Mouse (Mus musculus): ENCODE measurements around the gene Lfng.

The Lfng gene

DNA sequence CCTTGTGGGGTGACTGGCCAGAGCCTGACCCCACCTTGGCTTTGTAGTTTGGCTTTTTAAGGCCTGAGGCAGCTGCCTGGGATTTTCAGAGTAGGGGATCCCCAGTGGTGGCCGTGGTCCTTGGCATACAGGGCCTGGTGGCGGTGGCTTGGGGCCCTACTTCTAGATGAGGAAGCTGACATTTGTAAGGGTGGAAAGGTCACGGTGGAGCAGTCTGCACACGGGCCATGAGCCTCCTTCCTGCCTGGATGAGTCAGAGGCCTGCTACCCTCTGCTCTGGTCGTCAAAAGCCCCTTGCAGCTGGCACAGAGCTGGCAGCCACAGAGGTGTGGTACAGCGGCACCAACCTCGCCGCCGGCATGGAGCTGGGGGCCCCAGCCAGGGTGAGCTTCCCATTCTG is 9.6 kb downstream of the Lfng start:
- DNase-seq (ENCODE audit: low spot score): no peak

DNA sequence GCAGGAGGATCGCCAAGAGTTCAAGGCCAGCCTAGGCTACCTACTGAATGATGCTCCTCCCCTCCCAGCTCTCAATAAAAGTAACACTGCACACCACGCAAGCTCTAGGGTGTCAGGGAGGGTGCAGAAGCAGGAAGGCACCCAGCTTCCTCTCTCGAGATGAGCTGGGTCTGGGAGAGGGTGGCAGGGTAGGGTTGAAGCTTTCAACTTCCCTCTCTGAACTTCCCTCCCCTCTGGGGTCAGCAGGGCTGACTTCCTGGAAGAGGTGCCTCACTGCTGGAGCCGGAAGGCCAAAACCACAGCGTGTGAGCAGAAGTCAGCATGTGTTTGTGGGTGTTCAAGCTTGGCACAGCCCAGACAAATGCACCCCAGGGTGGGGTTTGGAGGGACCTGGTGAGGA is 10.6 kb downstream of the Lfng start:
- no peak for DNase-seq (ENCODE audit: low spot score)

DNA sequence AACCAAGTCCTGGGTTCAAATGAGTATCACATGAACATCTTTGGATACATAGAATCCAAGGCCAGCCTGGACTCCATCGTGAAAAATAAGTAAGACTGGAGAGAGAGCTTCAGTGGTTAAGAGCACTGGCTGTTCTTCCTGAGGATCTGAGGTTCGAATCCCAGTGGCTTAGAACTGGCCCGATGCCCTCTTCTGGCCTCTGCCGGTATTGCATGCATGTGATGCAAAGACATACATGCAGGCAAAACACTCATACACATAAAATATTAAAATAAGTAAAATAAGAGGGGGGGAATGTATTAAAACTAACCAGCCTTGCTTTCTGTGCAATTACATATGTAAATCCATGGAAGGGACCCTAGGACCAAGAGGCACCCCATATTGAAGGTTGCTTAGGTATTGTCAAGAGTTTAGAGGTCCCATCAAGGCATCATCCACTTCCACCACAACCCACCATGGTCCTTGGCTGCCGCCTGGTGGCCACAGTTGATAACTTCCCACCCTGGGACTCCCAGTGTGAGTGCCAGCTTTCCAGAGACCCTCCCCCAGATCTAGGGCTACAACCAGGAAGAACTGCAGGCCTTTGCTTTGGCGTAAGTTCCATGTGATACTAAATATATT is 12.1 kb downstream of the Lfng start:
- peak; percentile 72 for DNase-seq (ENCODE audit: low spot score)

DNA sequence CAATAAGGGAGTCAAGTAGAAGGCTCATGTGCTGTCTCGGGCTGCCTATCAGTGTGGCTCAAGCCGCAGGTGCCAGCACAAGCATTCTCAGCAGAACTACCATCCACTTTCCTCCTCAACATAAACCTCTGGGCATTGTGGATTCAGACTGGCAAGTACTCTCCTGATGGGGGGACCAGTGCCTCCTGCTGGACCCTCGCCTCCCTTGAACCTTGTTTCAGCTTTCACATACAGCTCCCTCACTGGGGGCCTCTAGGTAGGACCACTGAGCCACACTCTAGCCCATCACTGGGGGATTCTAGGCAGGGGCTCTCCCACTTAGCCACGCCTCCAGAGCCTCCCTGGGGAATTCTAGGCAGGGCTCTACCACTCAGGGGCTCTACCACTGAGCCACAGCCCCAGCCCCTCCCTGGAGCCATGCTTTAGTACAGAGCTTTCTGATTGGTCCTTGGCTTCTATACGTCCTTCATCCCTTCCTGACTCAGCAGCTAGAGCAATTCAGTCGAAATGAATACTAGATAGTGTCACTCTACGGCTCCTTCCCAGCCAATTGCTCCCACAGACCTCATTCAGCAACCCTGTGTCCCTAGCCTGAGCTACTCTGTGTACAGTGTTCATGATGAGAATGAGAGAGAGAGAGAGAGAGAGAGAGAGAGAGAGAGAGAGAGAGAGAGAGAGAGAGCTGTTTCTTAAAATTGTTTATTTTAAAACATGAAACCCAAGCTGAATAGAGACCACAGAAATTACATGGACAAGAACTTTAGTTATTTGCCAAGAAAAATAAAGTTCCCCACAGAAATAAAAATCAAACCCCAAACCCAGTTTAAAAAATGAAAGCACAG is 13.0 kb downstream of the Lfng start:
- no peak for DNase-seq (ENCODE audit: low spot score)

DNA sequence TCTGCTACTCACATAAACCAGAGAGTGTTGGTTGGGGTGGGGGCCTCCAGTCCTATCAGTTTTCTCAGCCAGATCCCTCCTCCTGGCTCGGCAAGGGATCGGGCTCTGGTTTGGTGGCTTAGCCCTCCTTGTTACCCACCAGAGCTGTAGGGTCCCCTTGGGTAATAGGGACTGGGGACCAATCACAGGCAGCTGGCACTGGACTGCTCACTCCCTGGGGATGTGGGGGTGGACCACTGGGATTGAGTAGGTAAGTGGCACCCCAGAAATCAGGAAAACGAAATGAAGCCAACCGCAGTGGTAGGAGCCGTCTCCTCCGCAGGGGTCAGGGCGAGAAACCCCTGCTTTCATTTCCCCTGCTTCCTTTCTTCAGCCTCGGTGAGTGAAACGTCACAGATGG is 14.0 kb downstream of the Lfng start:
- no peak for DNase-seq (ENCODE audit: low spot score)

DNA sequence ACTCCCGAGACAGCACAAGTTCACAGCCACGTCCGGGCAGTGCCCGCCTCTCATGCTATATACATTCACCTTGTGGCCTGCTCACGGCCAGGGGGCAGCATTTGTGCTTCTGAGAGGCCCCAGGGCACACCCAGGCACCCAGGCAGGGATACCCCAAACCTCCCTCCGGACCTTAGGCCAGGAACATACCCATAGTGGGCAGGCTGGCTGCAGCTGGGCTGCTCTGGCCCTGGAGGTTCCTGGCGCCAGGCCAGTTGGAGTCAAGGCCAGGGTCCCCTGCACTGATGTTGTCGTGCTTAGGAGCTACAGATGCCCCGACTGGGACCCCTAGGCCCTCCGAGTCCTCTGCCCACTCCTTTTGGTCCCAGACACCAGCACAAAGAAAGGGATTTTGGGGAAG is 14.4 kb downstream of the Lfng start:
- DNase-seq (ENCODE audit: low spot score): no peak

DNA sequence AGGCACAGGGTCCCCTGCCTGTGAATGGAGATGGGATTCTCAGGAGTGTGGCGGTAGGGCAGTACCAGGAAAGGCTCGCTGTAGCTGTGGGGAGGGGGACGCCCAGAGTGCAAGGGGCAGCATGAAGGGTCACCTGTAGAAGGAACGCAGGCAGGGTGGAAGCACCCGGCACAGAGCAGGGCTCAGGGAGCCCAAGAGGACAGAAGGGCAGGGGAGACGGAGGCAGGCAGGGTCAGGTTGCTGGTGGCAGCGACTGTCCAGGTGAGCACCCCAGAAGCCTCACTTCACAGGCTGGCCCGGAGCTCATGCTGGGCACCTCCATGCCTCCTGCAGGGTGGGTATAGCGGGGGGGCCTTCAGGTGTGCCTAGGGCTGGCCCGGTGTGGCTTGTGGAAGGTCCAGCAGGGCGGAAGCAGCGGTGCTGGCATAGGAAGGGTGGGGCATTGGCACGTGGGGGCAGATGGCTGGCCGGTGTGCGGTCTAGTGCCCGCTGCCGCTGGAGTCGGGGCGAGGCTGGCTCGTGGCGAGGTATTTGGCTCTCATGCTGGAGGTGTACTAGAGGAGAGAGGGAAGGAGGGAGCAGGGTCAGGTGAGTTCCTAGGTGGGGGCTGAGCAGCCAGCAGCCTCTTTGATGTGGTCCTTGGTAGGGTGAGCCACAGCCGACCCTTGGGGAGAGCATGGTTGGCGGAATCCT is 16.0 kb downstream of the Lfng start:
- no peak for DNase-seq (ENCODE audit: low spot score)

DNA sequence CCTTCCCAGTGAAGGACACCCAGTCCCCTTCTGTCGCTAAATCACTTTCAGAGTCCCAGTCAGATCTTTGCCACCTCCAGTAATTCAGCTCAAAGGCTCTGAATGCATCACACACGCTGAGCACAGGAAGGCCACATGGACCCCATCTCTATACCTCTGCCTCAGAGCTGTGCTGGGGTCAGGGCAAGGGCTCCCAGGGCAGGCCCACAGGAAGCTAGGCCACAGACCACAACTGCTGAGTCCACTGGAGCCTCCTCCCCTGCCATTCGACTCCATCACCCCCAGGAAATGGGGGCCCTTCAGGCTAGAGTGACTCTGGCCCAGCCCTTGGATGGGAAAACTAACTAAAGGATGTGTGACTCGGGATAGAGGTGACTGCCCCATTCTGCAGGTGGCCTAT is 16.7 kb downstream of the Lfng start:
- DNase-seq (ENCODE audit: low spot score): no peak

DNA sequence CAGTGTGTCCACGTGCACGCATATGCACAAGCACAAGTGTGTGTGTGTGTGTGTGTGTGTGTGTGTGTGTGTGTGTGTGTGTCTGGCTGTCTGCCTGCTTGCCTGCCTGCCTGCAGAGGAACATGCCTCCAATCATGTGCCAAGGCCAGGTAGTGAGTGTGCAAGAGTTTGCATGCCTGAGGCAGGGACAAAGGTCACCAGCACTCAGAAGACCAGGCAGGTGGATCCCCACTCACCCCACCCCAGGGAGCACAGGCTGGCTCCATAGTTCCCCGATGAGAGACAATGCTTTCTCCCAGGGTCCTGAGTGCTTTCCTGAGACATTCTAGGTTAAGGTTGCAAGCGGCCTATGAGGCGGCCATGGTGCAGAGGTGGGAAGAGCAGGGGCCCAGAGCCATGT is 17.1 kb downstream of the Lfng start:
- no peak for DNase-seq (ENCODE audit: low spot score)

DNA sequence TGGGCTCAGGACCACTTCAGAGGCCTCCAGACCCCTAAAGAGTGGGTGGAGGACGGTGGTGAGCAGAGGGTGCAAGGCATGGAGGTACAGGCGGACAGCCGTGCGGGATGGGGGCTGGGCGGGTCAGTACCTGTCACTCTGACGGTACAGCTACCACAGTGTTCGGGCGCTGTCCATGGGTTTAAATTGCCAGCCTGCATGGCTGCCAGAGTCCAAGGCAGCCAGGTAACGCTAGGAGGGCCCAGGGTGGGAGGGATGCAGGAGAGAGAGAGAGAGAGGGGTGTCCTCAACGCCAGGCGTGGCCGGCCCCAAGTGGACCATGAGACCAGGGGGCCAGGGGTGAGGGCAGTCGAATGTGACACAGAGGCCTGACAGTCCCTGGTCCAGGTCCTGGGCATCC is 17.8 kb downstream of the Lfng start:
- DNase-seq (ENCODE audit: low spot score): no peak

DNA sequence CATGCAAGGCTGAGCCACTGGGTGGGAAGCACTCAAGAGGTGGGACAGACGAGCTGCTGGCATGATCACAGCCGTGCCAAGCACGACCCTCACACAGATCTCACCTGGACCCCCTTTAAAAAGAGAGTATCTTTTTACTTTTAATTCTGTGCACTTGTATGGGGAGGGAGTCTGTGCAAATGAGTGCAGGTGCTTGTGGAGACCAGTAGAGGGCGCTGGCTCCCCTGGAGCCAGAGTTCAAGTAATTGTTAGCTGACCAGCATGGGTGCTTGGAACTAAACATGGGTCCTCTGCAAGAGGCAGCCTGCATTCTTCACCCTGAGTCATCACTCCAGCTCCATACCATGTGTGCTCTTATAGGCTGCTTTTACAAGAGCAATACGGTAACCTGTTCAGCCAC is 20.5 kb downstream of the Lfng start:
- DNase-seq (ENCODE audit: low spot score): no peak

DNA sequence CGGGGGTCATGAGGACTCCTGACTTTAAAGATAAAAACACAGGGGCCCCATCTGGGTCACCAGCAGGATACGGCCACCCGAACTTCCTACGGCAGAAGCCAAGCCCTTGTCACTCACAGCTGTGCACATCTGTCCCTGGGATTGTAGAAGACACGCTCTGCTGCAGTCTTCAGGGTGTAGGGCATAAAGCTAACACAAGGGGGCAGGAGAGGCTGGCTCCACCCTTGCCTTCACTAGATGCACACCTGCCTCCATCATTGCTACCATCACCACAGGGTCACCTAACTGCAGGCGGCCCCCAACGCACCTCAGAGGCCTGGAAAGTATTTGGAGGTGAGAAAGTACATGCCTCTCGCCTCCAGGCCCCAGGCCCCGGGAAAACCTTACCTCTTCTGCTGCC is 21.9 kb downstream of the Lfng start:
- no peak for DNase-seq (ENCODE audit: low spot score)

DNA sequence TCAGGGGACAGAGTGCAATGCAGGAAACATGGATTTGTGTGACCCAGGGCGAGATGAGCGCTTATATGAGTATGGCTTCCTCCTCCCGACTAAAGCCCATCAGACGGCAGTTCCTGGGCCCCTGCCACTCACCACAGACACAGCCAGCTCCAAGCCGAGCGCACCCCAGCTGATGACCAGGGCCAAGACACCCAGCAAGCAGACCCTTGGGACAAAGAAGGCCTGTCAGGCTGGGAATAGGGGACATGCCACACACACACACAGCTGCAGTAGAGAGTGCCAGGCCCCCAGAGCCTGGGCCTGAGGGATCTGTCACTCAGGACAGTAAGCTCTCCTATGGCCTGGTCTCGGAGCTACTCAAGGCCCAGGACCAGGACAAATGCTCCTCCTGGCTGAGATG is 26.3 kb downstream of the Lfng start:
- DNase-seq (ENCODE audit: low spot score): no peak

DNA sequence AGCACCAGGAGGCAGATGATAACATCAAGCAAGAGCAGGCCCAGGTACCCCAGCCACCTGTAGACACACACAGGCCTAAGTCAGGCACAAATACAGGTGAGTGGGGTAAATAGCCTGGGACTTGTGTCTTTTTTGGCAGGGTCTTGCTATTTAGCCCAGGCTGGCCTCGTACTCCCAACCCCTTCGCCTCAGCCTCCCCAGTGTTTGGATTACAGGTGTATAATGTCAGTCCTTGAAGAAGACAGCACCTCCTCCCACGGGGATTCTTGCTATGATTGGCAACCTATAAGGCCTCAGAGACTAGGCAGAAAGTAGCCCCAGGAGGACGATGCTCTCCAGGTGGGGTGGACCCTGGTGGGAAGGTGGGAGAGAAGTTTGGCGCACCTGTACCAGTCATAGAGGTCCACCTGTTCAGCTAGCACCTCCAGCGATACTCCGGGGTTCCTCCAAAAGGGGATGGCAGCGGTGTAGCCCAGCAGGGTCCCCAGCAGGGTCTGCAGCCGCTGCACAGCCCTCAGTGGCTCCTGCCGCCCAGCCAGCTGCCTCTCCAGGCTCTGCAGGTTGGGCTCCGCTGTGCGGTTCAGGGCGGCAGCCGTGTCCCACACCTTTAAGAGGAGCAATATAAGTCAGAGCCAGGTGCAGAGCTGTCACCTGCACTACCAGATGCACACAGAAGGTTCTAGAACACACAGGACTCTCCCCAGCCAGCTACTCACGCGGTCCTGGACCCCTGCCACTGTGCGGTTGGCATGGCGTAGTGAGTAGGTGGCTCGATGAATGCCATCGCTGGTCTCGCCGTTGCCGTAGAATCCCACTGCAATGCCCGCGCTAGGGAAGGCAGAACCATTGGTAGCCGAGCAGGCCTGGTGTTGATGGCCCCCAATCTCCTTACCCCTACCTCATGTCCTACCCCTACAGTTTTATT is 27.9 kb downstream of the Lfng start:
- DNase-seq (ENCODE audit: low spot score): no peak

DNA sequence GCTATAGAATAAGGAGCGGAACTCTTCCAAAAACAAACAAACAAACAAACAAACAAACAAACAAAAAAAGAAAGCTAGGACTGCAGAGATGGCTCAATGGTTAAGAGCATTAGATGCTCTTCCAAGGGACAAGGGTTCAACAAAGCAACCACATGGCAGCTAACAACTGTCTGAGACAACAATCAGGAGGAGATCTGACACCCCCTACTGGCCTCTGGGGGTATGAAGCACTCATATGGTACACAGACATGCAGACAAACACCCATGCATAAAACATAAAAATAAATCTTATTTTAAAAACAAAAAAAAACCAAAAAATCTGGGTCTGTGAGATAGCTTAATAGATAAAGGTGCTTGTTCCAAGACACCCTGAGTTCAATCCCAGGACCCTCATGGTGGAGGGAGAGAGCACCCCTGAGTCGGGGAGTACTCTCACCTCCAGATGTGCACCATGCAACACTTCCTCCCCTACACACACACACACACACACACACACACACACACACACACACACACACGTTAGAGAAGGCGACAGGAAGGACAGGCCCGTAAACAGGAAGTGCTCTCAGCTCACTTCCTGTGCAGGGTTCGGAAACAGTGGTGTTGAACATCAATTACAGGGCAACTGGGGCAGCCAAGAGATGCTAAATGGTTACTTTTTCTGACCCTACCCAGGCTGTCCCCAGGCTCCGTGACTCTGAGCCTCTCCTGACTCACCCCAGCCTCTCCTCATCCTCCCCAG is 29.4 kb downstream of the Lfng start:
- no peak for DNase-seq (ENCODE audit: low spot score)

DNA sequence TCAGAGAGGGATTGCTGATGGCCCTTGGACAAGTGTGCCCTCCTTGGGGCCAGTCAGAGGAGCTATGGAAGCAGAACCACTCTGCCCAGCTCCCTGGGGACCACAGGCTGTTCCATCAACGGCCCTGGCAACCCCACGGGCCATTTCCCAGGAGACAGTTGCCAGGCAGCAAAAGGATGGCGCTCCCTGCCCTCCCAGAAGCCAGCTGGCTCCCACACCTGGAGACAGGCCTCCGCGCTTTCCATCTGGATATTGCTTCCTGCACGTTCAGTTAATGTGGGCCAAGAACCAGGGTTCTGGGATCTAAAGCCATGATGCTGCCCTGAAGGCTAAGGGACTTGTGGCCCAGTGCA is 29.9 kb downstream of the Lfng start:
- no peak for DNase-seq (ENCODE audit: low spot score)

DNA sequence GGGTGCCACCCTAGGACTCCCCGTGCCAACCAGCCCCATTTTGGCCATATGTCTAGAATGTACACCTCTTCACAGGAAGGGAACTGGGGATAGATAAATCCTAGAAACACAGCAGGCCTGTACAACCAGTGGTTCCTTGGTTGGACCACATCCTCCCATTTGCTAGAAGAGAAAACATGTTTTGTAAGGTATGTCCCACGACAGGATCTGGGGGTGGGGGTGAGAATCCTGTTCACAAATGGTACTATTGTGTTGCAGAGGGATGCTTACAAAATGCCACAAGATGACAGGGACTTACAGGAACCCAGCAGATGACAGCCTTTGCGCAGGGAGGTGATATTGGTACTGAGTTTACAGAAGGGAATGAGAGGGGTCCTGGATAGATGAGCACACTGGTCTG is 30.9 kb downstream of the Lfng start:
- no peak for DNase-seq (ENCODE audit: low spot score)

DNA sequence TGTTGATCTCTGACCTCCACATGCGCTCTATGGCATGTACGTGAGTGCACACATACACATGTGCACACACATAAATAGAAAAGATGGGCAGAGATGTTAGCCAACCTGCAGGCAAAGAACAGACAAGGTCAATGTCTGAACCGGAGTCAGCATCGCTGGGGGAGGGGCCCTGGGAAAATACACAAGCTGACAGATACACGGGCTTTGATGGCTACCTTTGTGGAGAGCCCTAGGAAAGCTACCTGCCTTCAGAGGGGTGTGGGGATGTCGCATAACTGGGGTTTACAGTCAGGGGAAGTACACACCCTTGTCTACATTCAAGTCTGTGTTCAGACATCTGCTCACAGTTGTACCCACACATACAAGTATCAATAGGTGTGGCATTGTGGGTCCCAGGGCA is 31.4 kb downstream of the Lfng start:
- DNase-seq (ENCODE audit: low spot score): no peak

DNA sequence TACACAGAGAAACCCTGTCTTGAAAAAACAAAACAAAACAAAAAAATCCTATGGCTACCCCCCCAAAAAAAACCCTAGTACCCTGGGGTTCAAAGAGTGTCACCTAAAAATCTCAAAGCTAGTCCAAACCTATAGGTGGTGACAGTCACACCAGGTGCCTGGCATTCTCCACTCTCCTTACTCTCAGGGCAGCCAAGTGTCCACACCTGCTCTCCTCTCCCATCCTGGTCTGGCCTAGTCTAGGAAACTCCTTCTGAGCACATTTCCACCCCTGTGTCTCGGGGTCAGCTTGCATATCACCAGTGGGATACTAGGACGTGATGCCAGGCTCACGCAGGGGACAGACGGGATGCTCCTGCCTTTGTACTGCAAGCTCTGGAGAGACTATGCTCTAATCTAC is 32.2 kb downstream of the Lfng start:
- no peak for DNase-seq (ENCODE audit: low spot score)

DNA sequence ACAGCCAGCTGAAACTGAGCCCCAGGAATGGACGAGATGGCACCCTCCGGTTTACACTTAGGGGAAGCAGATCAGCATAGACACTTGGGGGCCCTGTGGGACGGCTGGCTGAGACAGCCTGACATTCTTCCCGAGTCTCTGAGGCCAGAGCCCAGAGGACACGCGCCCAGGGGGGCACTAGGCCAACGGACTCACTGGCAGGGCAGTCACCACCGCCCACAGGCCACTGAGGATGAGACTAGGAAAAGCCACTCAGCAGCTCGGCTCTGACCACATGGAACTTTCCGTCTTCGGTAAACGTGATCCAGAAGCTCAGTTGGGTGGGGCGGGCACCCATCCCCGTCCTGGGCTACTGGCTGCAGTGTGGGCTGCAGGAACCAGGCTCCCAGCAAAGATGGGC is 32.8 kb downstream of the Lfng start:
- no peak for DNase-seq (ENCODE audit: low spot score)

DNA sequence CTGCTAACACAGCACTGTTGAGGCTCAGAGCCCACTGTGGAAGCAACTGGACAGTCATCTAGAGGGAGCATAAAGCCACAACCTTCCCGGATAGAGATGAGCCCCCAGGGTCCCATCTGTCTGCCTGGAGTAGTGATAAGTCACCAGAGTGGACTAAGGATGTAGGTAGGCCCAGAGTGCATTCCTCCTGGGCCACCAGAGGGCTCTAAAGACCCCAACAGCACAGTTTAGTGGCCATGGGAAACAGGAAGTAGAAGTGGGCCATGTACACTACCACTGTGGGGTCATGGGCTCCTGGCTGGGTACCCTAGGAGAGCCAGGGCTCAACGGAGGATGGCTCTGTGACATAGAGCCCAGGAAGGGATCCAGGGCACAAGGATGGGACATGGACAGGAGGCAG is 33.7 kb downstream of the Lfng start:
- no peak for DNase-seq (ENCODE audit: low spot score)

Data from urinary bladder, postnatal 25 days (tissue).